Mouse (Mus musculus): ENCODE data around the gene Prame.

DNA sequence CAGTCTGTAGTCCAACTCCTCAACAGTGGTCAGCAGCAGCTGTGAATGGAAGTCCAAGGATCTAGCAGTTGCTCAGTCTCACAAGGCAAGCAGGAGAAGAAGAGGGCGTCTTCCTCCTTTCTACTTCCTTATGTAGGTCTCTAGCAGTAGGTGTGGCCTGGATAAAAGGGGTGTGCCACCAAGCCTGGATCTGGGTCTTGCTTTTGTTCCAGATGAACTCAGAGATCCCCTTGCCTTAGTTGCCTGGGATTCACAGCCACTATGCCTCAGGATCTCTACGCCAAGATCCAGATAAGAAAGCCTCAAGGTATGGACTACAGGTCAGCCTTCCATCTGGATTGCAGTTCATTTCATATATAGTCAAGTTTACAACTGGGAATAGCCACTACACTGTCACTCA lies 28.8 kb downstream of the Prame start, which contains the start of gene Nxf7:
- TF ChIP-seq POLR2A (IDR thresholded peaks at IDR 0.05; ENCODE audit: borderline replicate concordance, low read depth, low read length) (no peak), CTCF (IDR thresholded peaks at IDR 0.05; ENCODE audit: low read depth, low read length) (no peak)

Data from bone marrow macrophage, adult 2 months (primary cell).